Mouse (Mus musculus) adrenal gland, adult 18-20 months (tissue): ENCODE data around the gene Nrxn1. TPM values are rescaled to one million over a fixed set of nuclear protein-coding genes. Genes with fewer than 3 reads are reported as not detected.

Source experiments
- DNase-seq, 2 experiments: peaks; one replicate each; pipeline ENCODE4 v3.0.0; 2021 to 2022; ENCODE audit warnings: low spot score in 2 of 2
- total RNA-seq, 2 experiments: library from RNA; stranded (reverse); gene quantifications; 1 replicate in 1 of 2; 2 replicates in 1 of 2; pipeline ENCODE4 v1.2.3; 2021

Nrxn1 gene
- total RNA-seq, 2 experiments from 2014 or later, result 12.1 to 15.1 TPM

DNA sequence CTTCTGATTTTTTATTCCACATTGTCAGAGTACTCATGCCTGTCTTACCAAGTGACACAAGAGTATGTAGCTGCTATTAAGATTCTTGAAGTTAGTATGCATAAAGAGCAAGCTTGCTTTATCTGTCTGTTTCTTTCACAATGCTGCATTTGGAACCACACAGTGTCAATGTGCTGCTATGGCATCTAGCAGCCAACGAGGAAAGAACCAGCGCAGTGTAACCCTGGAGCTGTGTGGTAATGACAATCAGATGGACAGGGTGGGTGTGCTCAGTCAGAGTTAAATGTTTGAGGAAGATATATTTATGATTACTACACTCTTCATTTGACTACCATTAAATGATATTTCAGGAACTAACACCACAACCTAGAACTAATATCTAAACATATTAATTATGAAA lies 102.1 kb downstream of the Nrxn1 start:
- no peak for DNase-seq

DNA sequence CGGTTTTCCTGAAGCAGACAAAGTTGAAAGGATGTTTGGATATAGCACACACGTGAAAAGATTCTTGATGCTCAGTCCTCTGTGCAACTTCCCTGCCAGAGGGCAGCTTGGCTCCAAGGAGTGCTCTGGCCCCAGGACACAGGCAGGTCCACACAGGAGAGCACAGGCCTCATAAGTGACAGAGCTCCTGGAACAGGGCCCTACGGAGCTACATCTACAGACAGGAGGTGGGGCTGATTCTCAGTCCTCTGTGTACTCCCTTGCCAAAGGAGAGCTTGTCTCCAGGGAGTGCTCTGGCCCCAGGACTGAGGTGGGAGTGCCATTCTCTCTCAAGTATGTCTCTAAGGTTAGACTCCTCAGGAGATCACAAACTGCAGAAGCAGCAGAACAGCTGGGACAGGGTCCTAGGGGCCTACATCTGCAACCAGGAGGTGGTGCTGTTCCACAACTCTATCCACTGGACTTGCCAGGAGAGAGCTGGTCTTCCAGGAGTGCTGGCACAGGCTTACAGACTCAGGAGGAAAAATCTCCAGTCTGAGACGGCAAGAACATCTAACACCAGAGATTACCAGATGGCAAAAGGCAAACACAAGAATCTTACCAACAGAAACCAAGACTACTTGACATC lies 129.9 kb downstream of the Nrxn1 start:
- no peak for DNase-seq

DNA sequence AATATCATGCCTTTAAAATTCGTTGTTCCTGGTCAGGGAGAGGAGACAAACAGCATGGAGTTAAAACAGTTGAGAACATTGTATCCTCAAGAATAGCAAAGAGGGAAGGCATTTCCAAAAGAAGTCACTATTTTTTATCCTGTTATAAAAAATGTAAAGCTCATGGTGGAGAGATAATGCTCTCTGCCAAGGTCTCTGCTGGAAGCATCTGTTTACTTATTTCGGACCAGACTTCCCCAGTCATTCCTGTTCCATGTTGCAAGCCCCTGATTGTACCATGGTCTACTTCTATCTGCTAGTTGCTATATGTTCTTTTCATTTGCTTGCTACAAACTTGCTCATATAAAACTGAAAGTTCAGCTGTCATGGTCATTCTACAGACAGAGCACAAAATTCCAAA lies 137.7 kb downstream of the Nrxn1 start:
- no peak for DNase-seq

DNA sequence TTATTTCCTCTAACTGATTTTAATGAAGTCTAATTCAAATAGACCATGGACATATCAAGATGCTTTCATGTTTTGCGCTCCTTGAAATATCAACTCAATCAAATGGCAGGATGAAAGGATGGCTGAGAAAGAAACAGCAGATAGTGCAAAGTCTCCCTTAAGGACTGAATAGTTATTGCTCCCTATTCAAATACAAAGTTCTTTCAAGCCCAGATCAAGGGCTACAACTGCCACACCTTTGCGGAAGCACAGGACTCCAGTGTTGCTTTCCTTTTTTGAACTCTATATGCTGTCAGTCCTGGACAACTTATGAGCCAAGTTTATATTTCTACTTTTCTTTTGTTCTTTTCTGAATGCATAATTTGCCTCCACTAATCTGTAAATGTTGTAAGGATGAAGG lies 157.9 kb downstream of the Nrxn1 start:
- no peak for DNase-seq

DNA sequence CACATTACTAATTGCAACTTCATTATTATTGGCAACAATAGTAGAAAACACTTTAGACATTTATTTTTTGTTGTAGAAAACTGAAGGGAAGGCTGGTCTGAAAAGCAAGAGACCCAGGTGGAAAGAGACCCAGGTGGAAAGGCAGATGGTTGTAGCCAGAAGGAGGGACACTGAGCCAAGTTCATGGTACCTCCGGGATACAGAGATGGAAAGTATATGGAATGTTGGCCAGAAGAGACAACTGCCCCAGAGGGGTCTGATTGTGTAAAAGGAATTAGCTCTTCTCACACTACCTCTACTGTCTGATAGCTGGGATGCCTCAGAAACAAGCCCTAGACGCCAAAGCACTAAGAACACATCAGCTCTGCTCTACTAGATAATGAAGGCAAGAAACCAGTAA lies 179.6 kb downstream of the Nrxn1 start:
- no peak for DNase-seq

DNA sequence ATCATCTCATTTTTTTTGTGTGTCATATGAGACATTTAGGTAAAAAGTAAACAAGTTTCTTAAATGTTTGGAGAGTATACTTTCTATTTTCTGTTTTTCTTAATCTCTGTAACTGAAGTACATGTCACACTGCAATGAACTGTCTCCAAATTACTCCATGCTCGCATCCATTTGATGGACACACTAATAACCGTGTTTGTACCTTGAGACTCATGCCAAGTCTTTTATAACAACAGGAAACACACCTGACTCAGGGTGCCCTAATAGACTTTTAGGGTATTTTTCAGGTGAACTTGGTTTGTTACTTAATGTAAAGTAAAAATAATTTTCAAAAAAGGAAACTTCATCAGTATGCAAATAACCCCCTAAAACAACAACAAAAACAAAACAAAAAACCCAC lies 180.1 kb downstream of the Nrxn1 start:
- DNase-seq, result no peak

DNA sequence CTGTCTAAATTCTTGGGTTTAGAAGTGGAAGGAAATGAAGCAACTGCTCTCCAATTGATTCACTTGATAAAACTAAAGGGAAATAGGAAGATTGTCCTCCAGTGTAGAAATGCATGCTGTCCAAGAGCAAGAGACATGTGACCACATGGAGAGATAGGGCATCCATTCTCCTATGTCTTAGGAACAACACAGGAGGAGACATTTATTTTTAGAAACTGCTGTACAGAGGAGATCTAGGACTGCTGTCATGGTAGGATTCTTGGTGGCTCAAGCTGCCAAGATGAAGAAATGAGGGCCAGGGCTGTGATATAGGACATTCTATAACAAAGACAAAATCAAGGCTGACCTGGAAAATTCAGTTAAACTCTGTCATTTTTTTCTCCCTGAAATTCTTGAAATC lies 180.5 kb downstream of the Nrxn1 start:
- DNase-seq, result no peak

DNA sequence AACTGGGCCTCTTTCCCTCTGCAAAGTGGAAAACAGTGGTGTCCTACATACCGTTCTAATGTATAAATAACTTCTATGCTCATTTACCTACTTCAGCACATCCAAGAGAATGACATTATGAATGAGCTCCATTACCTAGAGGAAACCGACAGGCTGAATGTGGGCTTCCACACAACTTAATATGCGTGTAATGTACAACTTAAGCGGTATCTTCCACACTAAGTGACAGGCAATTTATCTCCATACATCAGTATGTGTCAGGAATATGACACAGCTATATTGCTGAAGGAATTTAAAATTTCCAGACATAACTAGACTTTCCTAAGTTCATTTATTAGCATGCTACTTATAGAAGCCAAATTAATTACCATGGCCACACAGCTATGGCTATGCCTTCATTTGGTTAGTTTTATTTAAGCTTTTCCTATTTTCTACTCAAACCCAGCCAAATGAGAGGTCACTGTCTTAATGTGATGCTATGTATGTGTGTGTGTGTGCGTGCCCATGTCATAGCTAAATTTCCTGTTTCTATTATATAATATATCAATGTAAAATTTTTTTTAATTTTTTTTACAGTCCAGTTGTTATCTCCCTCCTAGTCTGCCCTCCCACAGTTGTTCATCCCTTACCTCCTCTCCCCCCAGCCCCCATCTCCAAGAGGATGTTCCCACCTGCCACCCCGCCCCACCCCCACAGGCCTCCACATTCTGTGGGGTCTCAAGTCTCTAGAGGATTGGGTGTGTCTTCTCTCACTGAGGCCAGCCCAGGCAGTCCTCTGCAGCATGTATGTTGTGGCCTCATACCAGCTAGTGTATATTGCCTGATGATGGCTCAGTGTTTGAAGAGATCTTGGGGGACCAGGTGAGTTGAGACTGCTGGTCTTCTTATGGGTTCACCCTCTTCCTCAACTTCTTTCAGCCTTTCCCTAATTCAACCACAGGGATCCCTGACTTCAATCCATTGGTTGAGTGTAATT lies 186.5 kb downstream of the Nrxn1 start:
- no peak for DNase-seq

DNA sequence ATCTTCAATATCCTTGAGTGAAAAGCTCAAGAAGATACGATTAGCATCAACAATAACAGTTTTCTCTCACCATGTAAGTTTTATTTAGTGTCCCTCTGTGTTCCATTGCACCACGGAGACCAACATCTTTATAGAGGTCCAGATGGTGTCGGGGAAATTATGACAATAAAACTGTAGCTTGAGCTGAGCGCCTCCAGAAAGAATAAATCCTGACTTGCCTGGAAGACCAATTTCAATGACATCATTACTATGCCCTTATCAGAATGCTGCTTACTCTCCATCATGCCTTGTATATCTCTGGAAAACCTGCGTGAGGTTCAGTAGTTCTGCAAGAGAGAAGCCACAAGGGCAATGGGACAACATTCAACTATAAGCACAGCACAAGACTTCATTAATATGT lies 187.7 kb downstream of the Nrxn1 start:
- DNase-seq, result no peak

DNA sequence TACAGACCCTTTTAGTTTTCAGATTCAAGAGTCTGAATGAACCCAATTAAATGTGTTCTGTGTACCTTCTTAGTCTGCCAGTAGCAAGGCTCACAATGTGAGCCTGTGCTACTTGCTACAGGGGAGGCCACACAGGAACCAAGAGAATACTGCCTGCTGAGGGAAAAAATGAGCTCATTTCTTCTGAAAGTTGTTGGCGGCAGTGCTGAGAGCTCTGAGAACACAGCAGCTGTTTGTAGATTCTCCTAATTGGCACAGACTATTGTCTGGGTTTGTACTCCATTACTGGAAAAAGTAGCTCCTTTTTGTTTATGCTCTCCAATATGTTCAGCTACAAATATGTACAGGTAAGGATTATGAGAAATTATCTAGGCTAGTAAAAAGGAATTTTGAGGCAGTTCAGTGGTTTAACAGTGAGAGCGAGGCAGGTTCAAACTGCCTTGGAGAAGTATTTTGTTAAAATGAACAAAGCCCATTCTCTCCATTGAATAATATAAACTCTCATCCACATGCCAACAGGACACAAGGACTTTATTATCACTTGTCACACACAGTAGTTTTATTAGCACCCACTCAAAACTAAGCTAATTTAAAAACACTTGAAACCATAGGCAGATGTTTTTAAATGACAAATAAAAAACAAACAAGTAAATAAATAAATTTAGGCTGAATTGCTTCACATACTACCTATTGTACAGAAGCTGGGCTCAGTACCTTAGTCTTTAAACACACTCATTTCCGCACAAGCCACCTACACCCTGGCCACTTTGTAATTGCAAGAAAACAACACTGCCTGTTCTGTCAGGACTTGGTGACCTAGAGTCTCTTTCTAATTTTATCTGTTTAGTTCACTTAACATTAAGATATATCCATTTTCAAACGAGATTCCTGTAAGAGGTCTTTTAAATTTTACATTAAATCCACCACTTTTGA lies 200.3 kb downstream of the Nrxn1 start:
- DNase-seq, result no peak

DNA sequence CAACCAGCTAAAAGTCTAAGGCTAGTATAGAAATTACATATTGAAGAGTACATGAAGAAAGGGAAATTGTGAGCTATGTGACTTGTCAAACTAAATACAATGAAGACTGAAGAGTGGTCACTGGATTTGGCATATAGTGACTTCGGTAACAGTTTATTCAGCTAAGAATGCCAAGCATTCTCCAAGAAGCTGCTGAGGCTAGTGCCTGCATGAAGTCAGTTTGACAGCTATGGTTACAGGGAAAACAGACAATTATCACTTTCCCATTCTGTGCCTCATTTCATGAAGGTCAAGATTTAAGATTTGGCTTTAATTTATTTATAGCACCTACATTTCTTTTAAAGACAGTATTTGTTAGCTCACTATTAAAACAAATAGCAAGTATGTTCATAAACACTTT lies 201.2 kb downstream of the Nrxn1 start:
- DNase-seq, result no peak

DNA sequence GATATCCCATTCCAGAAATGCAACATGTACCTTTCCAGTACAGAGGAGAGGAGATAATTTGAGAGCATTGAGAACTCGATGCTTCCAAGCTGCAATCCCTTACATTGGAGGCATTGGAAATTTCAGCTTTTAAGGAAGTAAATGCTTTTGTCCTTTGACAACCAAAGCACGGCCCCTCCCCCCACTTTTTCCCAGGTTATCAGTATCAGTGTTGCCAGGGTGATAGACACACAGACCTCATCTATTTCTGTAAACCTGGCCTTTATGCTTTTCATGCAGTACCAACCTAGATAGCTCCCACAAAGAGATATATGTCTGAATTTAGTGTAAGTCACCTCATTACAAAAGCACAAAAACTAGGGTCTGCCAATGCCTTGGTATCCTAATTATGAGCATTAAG lies 235.6 kb downstream of the Nrxn1 start:
- DNase-seq, result no peak

DNA sequence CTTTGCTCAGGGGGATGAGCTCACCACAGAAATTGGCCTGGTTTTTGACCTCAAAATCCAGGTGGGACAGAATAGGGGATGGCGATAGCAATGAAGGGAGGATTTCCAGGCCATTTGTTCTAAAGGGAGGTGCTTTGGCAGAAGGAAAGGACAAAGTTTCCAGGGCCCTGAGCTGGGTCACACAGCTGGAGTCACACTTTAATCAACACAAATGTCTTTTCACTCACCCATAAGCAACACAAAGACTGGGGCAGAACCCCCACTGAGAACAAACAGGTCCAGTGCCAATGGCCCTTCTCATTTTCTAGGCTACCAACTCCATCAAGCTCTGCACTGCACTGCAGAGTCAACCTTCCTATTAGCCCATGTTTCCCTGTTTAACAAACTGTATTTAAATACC lies 249.0 kb downstream of the Nrxn1 start:
- DNase-seq, result no peak

DNA sequence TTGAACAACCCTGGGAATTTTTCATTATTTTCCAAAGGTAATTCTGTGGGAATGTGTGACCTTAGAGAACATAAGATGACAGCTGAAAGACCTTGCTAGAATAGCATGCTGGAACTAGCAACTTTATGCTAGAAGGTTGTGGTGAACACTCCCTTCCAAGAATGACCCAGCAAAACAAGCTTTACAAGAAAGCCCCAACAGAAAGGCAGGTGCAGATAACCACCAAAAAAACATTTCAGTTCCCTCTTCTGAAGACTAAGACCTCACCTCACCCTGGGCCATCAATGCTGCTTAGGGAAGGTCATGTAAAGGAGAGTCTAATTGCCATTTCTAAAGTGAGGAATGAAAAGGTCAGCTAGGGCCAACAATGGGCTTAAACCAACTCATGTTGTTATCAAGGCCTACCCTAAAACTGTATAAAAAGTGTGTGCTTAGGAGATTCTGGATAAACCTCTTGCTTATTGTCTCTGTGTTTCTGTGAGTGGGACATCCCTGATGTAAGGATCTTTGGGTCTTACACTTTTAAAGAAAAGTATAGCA lies 249.7 kb downstream of the Nrxn1 start:
- DNase-seq, result no peak

DNA sequence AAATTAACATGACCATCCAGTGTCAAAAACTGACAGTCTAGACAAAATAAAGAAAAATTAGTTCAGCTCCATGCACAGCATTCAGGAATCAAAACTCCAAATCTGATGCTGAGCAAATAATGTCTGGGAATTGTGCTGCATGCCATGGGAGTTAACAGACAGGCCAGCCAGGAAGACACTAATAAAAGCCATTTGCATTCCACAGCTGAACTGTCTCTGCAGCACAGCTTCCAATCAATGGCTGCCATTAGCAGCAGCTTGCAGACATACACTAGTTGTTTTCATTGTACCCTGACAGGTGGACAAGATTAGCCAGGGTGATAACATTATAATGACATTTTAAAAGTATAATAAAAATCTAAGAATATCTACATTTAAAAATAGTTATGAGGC lies 255.9 kb downstream of the Nrxn1 start:
- no peak for DNase-seq

DNA sequence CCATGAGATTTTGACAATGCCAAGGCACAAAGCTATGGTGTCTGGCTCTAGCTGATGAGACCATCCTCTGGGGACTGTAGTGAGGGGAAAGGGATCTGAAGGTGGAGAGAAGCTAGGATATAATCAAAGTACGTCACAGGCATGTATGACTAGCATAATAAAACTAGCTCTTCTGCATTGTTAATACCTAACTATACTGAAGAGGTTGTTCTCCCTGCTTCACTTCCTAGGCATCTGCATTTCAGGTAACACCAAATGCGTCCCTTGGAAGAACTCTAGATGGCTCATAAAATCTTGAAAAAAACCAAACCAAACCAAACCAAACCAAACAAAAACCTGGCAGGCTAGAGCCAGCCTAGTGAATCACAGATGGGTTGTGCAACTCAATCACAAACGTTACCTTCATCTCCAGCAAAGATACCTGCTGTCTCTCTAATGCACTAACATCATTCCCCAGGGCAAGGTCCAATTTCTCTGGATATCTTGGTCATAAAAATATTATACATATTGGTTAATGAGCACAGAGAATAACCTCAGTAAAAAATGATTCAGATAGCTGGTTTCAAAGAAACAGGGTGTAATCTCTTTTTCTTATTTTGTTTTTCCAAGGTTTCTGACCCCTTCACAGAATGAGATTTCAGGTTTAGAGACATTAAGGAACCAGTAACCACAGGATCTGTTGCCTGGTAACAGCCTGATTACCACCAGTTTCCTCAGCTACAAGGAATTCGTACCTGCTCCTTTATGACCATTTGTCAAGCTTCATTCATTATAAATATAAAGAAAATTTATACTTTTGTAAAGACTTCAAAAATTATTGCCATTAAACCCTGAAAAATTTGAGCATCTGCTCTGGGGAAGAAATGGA lies 256.5 kb downstream of the Nrxn1 start:
- no peak for DNase-seq

DNA sequence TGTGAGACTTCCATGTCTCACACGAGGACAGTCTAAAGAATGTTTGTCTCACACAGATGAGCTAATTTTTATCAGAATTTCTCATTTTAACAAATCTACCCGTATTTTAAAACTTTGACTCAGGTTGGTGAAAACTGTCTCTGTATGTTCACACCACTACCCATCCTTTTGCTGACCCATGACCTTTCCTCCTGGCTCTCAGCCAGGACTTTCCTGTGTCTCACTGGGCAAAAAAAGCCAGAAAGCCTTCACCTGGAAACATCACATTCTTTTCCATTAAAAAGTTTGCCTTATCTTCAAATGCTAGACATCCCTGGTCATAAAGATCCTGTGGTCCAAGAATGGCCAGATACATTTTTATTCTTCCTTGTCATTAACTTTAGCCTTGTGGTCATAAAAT lies 274.5 kb downstream of the Nrxn1 start:
- no peak for DNase-seq

DNA sequence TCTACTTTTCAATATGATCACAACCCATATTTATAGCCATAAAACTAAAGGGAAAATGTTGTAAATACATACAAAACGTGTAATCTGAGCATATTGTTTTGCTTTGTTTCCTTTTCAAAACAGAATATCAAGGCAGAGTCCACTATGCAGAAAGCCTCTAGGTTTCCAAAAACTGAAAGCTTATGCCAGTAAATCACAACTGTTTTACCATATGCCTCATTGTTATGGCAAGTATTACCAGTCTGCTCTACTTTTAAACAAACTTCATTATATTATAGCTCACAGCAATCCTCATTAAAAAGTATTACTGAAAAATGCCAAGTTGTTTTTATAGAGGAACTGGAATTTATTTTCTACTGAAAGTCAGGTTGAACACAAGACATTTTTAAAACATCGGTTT lies 275.0 kb downstream of the Nrxn1 start:
- no peak for DNase-seq

DNA sequence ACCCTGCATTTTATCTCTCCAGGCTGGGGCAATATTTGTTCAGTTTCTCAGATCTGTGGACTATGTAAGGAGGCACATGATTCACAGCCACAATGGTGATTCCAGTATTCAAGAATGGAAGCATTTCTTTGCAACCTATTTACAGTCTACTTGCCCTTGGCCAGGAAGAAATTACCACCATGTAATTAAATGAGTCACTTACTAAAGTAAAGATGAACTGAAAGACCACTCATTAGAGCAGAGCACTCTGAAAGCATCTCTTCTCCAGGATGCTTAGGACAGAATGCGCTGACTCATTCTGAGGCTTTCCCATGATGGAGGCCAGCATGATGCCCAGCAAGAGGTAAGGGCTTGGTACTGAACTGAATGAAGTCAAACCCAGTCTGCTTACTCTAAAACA lies 277.6 kb downstream of the Nrxn1 start:
- DNase-seq, result no peak

DNA sequence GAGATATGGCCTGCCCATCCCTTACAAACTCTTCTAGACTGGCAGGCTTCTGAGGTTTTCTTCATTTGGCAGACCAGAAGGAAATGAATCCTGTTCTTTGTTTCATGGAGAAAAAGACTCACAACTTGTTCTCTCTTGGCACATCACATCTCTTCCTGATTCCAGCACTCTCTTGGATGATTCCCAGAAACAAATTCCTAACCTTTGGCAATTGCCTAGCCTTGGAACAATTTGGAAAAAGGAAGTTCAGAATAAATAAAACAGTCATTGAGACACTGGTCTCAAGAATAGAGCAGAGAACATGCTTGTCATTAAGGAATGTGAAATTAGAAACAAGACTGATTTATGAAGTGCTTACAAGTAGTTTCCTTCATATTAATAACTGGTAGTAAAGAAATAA lies 279.1 kb downstream of the Nrxn1 start:
- no peak for DNase-seq
